In genomic region chr11:61562421-61562820, GRCm38 (mm10) we compare ENCODE assay signal across 11 mouse cellular contexts. TPM values are rescaled to one million over a fixed set of nuclear protein-coding genes. Genes with fewer than 3 reads are reported as not detected.
A peak's percentile ranks its signal among the peaks of the same experiment; 100 is the strongest.
DNase-seq lines count a peak whose midpoint lies in the region; TF ChIP-seq lines count a peak whose summit lies in the region.
"Had no signal": no experiment of that assay in that cellular context is flagged by ENCODE, and none has a peak within 500 bp of the region (broad histone marks: within the 10 kb centered on the region; RNA-seq: fewer than 3 reads in every experiment).

No protein-coding gene starts in this region.

- no peak overlapping the region for H3K27ac ChIP-seq in MEL (ENCODE audit: control insufficient read depth, low read depth, low read length)
- H3K27ac ChIP-seq: embryonic facial prominence, embryonic 13.5 days; intestine, embryonic 15.5 days had no signal

- TF ChIP-seq RAD21 in MEL (IDR thresholded peaks at IDR 0.05; ENCODE audit: low read depth, low read length), result no peak

- no peak for TF ChIP-seq CTCF in MEL (IDR thresholded peaks at IDR 0.05 in 2 of 3, conservative IDR thresholded peaks at IDR 0.05 in 1 of 3; ENCODE audit: control insufficient read depth in 1 of 3, insufficient read depth in 1 of 3, low read depth in 2 of 3, low read length in 3 of 3, poor library complexity in 1 of 3, severe bottlenecking in 1 of 3)

- no peak for TF ChIP-seq POLR2A in MEL (IDR thresholded peaks at IDR 0.05; ENCODE audit: control insufficient read depth in 1 of 2, insufficient read depth in 1 of 2, low read depth in 1 of 2, low read length in 2 of 2, poor library complexity in 1 of 2)

- H3K9me3 ChIP-seq in MEL (replicated peaks; ENCODE audit: insufficient read depth, low read length), result no peaks in the 10 kb centered on the region
- H3K9me3 ChIP-seq: embryonic facial prominence, embryonic 13.5 days; intestine, embryonic 15.5 days had no signal

- no peaks in the 10 kb centered on the region; the same call in 1 of the 2 replicates for H3K79me2 ChIP-seq in MEL (ENCODE audit: control insufficient read depth, insufficient read depth, low read length, poor library complexity)

- peaks cover 0 to 7% of the 10 kb centered on the region in 2 experiments; a peak in 1 of 4 replicates for H3K4me1 ChIP-seq in MEL (ENCODE audit: control insufficient read depth in 1 of 2, insufficient read depth in 2 of 2, low read length in 2 of 2)
- H3K4me1 ChIP-seq: intestine, embryonic 15.5 days had no signal

- H3K27me3 ChIP-seq in MEL (ENCODE audit: control insufficient read depth in 1 of 2, insufficient read depth in 2 of 2, low read length in 2 of 2), result no peaks in the 10 kb centered on the region
- H3K27me3 ChIP-seq: embryonic facial prominence, embryonic 13.5 days; intestine, embryonic 15.5 days; Patski had no signal

- peak; percentile 16 to 27 for DNase-seq in heart, postnatal 10 days
- no peak for DNase-seq in heart, postnatal 25 days (ENCODE audit: low spot score)
- peak; percentile 86 for DNase-seq in 3T3-L1 (ENCODE audit: low read depth, low spot score)
- peak; percentile 55 for DNase-seq in MEL (ENCODE audit: low read depth, low spot score)
- peak; percentile 39 to 60 for DNase-seq in cerebellum, postnatal 10 days
- DNase-seq in right cerebral cortex, adult 2 months (ENCODE audit: low spot score in 2 of 2), result no peak
- DNase-seq in thymus, postnatal 36 days, result no peak
- DNase-seq: thymus, postnatal 4 days had no signal

- H3K9ac ChIP-seq in MEL (ENCODE audit: control insufficient read depth, low read depth, low read length, poor library complexity, severe bottlenecking), result no peak overlapping the region
- H3K9ac ChIP-seq: embryonic facial prominence, embryonic 13.5 days; intestine, embryonic 15.5 days had no signal

- H3K36me3 ChIP-seq in MEL (ENCODE audit: control insufficient read depth in 1 of 2, insufficient read depth in 2 of 2, low read length in 2 of 2), result no peaks in the 10 kb centered on the region
- H3K36me3 ChIP-seq: embryonic facial prominence, embryonic 13.5 days; intestine, embryonic 15.5 days had no signal

- intact Hi-C loops in heart, postnatal 10 days (cut with DNase I), result no loop called here
- intact Hi-C loops in heart, postnatal 25 days (cut with DNase I), result loop anchor here (2.0 kb wide), 1 partner anchor 28 kb away; no protein-coding TSS in a partner anchor

- TF ChIP-seq EP300 in MEL (IDR thresholded peaks at IDR 0.05; ENCODE audit: low read depth in 1 of 2, low read length in 2 of 2), result peak in 1 of 2 experiments; percentile 39; a peak in 3 of 4 replicates

- H3K4me3 ChIP-seq in MEL (ENCODE audit: control insufficient read depth in 1 of 2, insufficient read depth in 1 of 2, low read depth in 2 of 2, low read length in 2 of 2), result no peak overlapping the region
- H3K4me3 ChIP-seq: embryonic facial prominence, embryonic 13.5 days; intestine, embryonic 15.5 days had no signal

TF ChIP-seq in MEL, 35 proteins besides CTCF, POLR2A, EP300 and RAD21:
- TF ChIP-seq RCOR1 (IDR thresholded peaks at IDR 0.05; ENCODE audit: low read depth, low read length) (peak; percentile 94), USF1 (IDR thresholded peaks at IDR 0.05; ENCODE audit: low read depth, low read length) (no peak), GATA1 (IDR thresholded peaks at IDR 0.05; ENCODE audit: low read depth, low read length) (peak; percentile 17; the same call in 1 of the 2 replicates), MXI1 (IDR thresholded peaks at IDR 0.05; ENCODE audit: low read depth, low read length) (peak; percentile 33; the same call in 1 of the 2 replicates), MEF2A (IDR thresholded peaks at IDR 0.05; ENCODE audit: extremely low read depth, insufficient replicate concordance, low read depth, low read length, poor library complexity, severe bottlenecking) (no peak), ETS1 (IDR thresholded peaks at IDR 0.05; ENCODE audit: low read depth, low read length) (no peak)

RNA-seq across cellular contexts. Expression of gene Epn2, which starts 17.1 kb away (rescaled TPM):
- 10 to 100 TPM; 36.5 to 37.4 TPM for total RNA-seq in heart, postnatal 10 days (2021)
- 10 to 100 TPM; 23.7 to 27.0 TPM for total RNA-seq in heart, postnatal 25 days (2021)
- 8.6 and 8.8 TPM in 2 replicates for total RNA-seq in MEL (2012; rRNA removed)
- polyA plus RNA-seq in MEL (2012; ENCODE audit: insufficient read depth in 1 of 2, insufficient read length in 2 of 2, low read depth in 1 of 2, low replicate concordance in 2 of 2, missing spikeins in 1 of 2), result 10 to 100 TPM in 1 of 2 experiments, not detected in 1; 12.5 TPM

RNA-seq across cellular contexts. Expression of gene B9d1, which starts 57.5 kb away (rescaled TPM):
- 10 to 100 TPM; 10.2 to 10.3 TPM for total RNA-seq in heart, postnatal 10 days (2021)
- total RNA-seq in heart, postnatal 25 days (2021), result 10 to 100 TPM in 1 of 2 experiments, 1 to 10 TPM in 1; 8.4 to 10.4 TPM
- total RNA-seq in MEL (2012; rRNA removed), result 27.2 and 29.5 TPM in 2 replicates
- polyA plus RNA-seq in MEL (2012; ENCODE audit: insufficient read depth in 1 of 2, insufficient read length in 2 of 2, low read depth in 1 of 2, low replicate concordance in 2 of 2, missing spikeins in 1 of 2), result 10 to 100 TPM in 1 of 2 experiments, not detected in 1; 22.5 TPM

Comparison
In these comparisons a context has a peak if more than half of its experiments do, and no peak if none do; other contexts are left out.
1. DNase-seq: peak in heart, postnatal 10 days (2 of 2), 3T3-L1 (single experiment), MEL (single experiment) and cerebellum, postnatal 10 days (2 of 2); none in heart, postnatal 25 days (single experiment), right cerebral cortex, adult 2 months (0 of 2) and thymus, postnatal 36 days (0 of 2).